Mouse (Mus musculus) embryonic facial prominence, embryonic 14.5 days (tissue): ENCODE results near the gene Pin1rt1. TPM values are rescaled to one million over a fixed set of nuclear protein-coding genes. Genes with fewer than 3 reads are reported as not detected.

Experiments used
- ATAC-seq: fragments of 200-750 bp; cut with Nextera tagmentation; 2 replicates; pipeline ENCODE4 v1.8.0; 2017; ENCODE audit warnings: low read depth, moderate number of reproducible peaks, moderate TSS enrichment
- DNase-seq: peaks from one replicate; pipeline ENCODE4 v3.0.0-alpha.2; 2015; ENCODE audit warnings: low spot score
- H3K27ac ChIP-seq: fragments of 300-500 bp; sonication (generic); replicated peaks from 2 replicates; pipeline ENCODE4 v1.5.1; 2014; ENCODE audit warnings: low read depth, mild to moderate bottlenecking, low read length, moderate library complexity
- H3K27me3 ChIP-seq: fragments of 300-500 bp; sonication (generic); replicated peaks from 2 replicates; pipeline ENCODE4 v1.6.1; 2014; ENCODE audit warnings: low read length; ENCODE audit not compliant: control insufficient read depth, insufficient read depth
- H3K36me3 ChIP-seq: fragments of 300-500 bp; sonication (generic); 2 replicates; pipeline ENCODE4 v1.6.1; 2014; ENCODE audit warnings: low read length, mixed read lengths; ENCODE audit not compliant: control insufficient read depth, insufficient read depth
- H3K4me1 ChIP-seq: fragments of 300-500 bp; sonication (generic); 2 replicates; pipeline ENCODE4 v1.6.1; 2014; ENCODE audit warnings: antibody characterized with exemption, low read length; ENCODE audit not compliant: control insufficient read depth, insufficient read depth
- H3K4me2 ChIP-seq: fragments of 300-500 bp; sonication (generic); 2 replicates; pipeline ENCODE4 v1.6.1; 2014; ENCODE audit warnings: low read depth, mild to moderate bottlenecking, low read length, moderate library complexity, mixed read lengths
- H3K4me3 ChIP-seq: fragments of 300-500 bp; sonication (generic); 2 replicates; pipeline ENCODE4 v1.5.1; 2014; ENCODE audit warnings: low read depth, mild to moderate bottlenecking, low read length
- H3K9ac ChIP-seq: fragments of 300-500 bp; sonication (generic); 2 replicates; pipeline ENCODE4 v1.6.1; 2014; ENCODE audit warnings: low read depth, mild to moderate bottlenecking, low read length, moderate library complexity, mixed read lengths
- H3K9me3 ChIP-seq: fragments of 300-500 bp; sonication (generic); 2 replicates; pipeline ENCODE4 v1.6.1; 2016; ENCODE audit warnings: low read length; ENCODE audit not compliant: control insufficient read depth
- WGBS: fragments of 180-500 bp; shearing (Covaris S2); extraction: QIAGEN DNeasy Blood & Tissue Kit; methylation state at CpG from one replicate; pipeline ENCODE4 v1.1.7; 2014; 5-methylcytosine and 5-hydroxymethylcytosine counted together
- polyA plus RNA-seq: library from polyadenylated mRNA; unstranded; fragments of >200 nt; fragmentation: Nextera tagmentation; extraction: Ambion mirVana; gene quantifications from 2 replicates; pipeline ENCODE4 v1.2.1, GENCODE M21; 2014

The Pin1rt1 gene
- polyA plus RNA-seq, 1 experiment from 2014 or later, result not detected

DNA sequence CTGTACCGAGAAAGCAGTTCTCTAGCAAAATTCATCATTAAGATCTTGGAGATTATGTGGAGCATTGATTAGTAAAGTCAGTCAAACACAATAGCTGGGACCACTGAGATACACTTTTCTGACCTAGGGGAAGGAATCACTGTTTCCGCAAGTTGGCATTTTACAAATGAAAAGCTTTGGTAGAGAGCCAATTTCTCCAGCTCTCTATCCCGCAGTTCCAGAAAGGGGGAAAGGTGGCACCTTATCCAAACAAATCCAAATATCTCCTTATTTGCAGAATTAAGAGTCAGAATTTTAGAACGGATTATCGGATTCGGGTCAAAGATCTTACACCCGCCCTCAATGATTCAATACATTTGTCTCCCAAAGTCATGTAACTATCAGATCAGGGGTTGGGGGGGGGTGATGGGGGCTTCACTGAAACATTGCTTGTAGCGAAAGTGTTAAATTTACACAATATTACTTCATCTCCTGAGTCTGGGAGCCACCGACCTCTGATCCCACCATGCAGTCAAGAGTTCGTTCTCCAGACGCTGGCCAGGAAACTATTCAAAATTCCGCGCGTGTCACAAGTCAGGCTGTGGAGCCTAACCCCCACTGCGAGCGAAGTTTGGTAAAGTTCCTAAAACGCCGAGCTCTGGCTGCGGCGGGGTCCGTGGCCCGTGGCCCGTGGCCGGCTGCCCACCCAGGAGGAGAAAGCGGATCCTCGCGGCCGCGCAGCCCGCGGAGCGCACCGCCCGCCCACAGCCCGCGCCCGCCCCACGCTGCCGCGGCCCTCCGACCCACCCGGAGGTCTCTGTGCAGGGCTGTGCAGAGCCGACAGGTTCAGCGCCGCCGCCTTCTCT, 25.9 kb upstream of the Pin1rt1 start:
- peak overlapping the region; percentile 92 for H3K4me2 ChIP-seq
- peak overlapping the region; percentile 71 for H3K4me3 ChIP-seq
- peaks cover 11% of the 10 kb centered on the region; the same call in 1 of the 2 replicates for H3K27me3 ChIP-seq
- no peaks in the 10 kb centered on the region for H3K9me3 ChIP-seq
- no peaks in the 10 kb centered on the region for H3K36me3 ChIP-seq
- H3K4me1 ChIP-seq, result peaks cover 8% of the 10 kb centered on the region; the same call in 1 of the 2 replicates
- DNase-seq (peak; percentile 38), ATAC-seq (no peak)
- peak overlapping the region; percentile 79 for H3K9ac ChIP-seq
- WGBS, result 5% methylated on average over 37 of the region's 46 CpGs
- no peak overlapping the region for H3K27ac ChIP-seq

DNA sequence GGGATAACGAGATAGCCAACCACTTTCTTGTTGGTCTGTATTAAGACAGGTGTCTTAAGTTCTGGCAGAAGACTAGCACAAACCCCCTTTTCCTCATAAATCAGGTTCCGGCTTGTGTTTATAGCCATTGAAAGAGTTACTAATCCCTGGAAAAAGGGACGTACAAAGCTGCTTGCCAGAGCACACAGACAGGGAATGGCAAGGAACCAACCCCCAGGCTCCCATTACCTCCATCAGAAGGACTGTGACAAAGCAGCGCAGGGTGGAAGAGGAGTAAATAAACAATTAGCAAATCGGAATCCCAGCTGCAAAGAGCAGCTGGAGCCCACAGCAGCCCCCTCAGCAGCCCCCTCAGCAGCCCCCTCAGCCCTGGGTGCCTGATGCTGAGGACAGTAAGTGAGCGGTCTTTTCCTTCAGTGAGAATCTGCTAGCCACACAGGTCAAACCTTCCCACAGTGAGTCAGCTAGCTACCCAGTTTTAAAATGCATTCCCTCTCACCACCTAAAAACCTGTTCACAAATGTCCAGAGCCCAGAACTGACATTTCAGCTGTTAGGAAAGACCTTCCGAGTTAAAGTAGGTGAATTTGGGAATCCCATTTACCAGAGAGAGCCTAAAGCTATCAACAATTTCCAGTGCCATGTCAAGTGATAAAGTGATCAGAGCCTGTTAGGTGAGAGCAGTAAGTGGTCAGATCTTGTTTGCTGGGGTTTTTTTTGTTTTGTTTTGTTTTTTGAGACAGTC, 25.0 kb upstream of the Pin1rt1 start:
- WGBS, result 30% methylated on average over 7 of the region's 7 CpGs
- DNase-seq (peak; percentile 41), ATAC-seq (no peak)
- no peak overlapping the region for H3K4me3 ChIP-seq
- H3K4me1 ChIP-seq, result peaks cover 8% of the 10 kb centered on the region; the same call in 1 of the 2 replicates
- no peak overlapping the region for H3K27ac ChIP-seq
- H3K9ac ChIP-seq, result no peak overlapping the region
- no peaks in the 10 kb centered on the region for H3K9me3 ChIP-seq
- H3K36me3 ChIP-seq, result no peaks in the 10 kb centered on the region
- peak overlapping the region; percentile 20 for H3K4me2 ChIP-seq
- H3K27me3 ChIP-seq, result peaks cover 11% of the 10 kb centered on the region; the same call in 1 of the 2 replicates

DNA sequence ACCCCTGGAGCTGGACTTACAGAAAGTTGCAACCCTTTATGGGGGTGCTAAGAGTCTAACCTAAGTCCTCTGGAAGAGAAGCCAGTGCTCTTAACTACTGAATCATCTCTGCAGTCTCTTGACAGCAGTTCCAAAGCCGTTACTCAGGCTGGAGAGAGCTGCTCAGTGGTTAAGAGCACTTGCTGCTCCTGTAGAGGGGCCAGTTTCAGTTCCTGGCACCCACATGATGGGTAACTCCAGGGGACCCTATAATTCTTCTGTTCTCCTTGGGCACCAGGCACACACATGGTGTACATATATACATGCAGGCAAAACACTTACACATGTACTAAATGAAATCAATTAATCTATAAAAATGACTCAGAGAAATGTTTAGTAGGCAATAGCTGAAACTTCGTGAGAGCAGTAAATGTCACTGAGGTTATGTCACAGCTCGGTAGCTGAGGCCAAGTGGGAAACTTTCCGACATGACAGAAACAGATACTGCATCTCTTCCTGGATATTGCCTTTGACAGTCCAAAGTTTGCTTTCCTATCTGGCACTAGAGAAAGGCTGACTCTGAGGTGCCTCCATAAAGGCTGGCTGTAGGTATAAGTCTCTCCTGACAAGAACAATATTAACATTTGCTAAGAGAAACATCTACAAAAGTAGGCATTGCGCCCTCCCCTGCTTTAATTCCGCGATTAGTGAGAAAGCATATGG, 24.2 kb upstream of the Pin1rt1 start:
- ATAC-seq, result no peak
- DNase-seq, result no peak
- Histone ChIP-seq H3K4me1 (peaks cover 8% of the 10 kb centered on the region; the same call in 1 of the 2 replicates), H3K4me3 (no peak overlapping the region), H3K9ac (no peak overlapping the region), H3K27ac (no peak overlapping the region), H3K36me3 (no peaks in the 10 kb centered on the region), H3K9me3 (no peaks in the 10 kb centered on the region), H3K27me3 (peaks cover 11% of the 10 kb centered on the region; the same call in 1 of the 2 replicates), H3K4me2 (no peak overlapping the region)
- 54% methylated on average over 7 of the region's 7 CpGs for WGBS

DNA sequence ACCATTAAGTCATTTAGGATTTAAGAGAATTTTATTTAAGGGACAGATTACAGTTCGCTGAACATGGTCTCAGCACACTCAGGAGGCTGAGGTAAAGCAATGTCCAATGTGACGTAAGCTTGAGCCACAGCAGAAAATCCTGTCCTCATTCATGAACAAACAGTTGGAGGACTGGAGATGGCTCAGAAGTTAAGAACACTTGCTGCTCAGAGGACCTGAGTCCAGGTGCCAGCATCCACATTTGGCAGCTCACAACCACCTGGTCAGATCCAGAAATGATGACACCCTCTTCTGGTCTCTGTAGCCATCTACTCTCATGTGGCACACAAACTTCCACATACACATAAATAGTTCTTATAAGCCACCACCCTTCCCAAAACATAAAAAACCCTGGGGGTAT, 23.5 kb upstream of the Pin1rt1 start:
- H3K36me3 ChIP-seq, result no peaks in the 10 kb centered on the region
- DNase-seq, result no peak
- no peak overlapping the region for H3K4me2 ChIP-seq
- H3K4me3 ChIP-seq, result no peak overlapping the region
- H3K9me3 ChIP-seq, result no peaks in the 10 kb centered on the region
- H3K4me1 ChIP-seq, result peaks cover 8% of the 10 kb centered on the region; the same call in 1 of the 2 replicates
- peaks cover 11% of the 10 kb centered on the region; the same call in 1 of the 2 replicates for H3K27me3 ChIP-seq
- 88% methylated on average over 2 of the region's 2 CpGs for WGBS
- H3K9ac ChIP-seq, result no peak overlapping the region
- no peak for ATAC-seq
- H3K27ac ChIP-seq, result no peak overlapping the region

DNA sequence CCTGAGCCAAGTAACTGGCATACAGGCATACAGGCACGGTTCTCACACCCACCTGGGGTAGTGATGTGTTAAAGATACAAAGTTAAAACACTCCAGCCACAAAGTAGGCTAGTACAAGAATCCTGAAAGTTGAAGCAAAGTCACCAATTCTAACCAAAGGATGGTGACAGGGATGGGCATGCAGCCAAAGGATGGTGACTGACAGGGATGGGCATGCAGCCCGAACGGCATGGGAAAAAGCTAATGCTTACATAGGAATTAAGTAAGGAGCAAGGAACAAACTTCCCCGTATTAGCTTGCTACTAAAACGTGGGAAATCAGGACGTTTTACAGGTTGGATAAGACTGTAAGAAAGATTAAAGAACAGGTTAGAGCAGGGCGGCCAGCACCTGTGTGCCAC, 20.1 kb upstream of the Pin1rt1 start:
- 59% methylated on average over 7 of the region's 7 CpGs for WGBS
- DNase-seq, result peak; percentile 22
- H3K9me3 ChIP-seq, result no peaks in the 10 kb centered on the region
- H3K27ac ChIP-seq, result no peak overlapping the region
- H3K4me1 ChIP-seq, result peaks cover 1% of the 10 kb centered on the region; the same call in 1 of the 2 replicates
- no peak; the same call in 1 of the 2 replicates for ATAC-seq
- no peaks in the 10 kb centered on the region for H3K36me3 ChIP-seq
- no peak overlapping the region for H3K9ac ChIP-seq
- H3K4me3 ChIP-seq, result no peak overlapping the region
- 0 out of 2 replicates have a peak, but pooled peaks cover 2% of the 10 kb centered on the region for H3K27me3 ChIP-seq
- H3K4me2 ChIP-seq, result no peak overlapping the region

DNA sequence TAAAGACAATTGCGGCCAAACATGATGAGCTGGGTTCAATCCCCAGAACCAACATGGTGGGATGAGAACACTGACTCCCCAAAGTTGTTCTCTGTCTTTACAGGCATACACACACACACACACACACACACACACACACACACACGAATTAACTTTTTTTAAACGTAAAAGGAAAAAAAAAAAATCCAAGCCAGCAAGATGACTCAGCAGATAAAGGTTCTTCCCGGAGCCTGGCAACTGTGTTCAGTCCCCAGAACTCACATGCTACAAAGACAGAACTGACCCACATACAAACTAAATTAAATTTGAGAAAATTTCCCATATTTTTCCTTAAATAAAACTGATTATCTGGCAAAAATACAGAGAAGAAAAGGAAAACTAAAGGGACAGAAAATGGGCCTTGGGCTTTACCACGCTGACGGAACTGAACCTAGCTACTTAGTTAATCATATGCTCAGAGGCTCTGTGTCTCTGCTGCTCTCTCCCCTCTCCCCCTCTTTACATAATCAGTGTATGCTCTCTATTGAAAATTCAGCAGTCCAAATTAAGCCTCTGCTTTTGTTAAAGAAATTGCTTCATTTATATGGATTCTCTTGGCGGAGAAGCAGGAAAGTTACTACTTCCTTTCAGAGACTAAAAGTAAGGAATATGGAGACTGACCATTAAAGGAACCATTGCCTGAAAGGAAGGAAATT, 16.5 kb upstream of the Pin1rt1 start:
- H3K4me3 ChIP-seq, result no peak overlapping the region

DNA sequence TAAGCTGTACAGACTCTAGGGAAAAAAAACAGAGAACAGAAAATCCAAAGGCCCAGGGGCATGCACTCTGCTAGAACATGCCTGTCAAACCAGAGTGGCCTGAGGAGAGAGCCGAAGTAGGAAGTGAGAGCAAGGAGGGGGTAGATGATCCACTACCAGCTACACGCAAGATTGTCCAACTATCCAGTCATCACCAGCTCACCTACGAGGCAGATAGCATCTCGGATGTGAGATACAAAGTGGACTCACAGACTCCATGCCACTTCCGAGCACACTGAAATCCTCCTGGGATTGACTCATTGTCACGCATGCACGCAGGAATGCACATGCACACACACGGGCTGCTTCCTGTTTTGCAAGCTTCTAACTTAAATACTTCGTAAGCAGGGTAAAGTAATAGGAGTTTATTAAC, 15.9 kb upstream of the Pin1rt1 start:
- no peak for ATAC-seq
- no peaks in the 10 kb centered on the region for H3K4me1 ChIP-seq
- no peak overlapping the region for H3K9ac ChIP-seq
- no peaks in the 10 kb centered on the region for H3K36me3 ChIP-seq
- peak; percentile 24 for DNase-seq
- no peak overlapping the region for H3K4me2 ChIP-seq
- no peaks in the 10 kb centered on the region for H3K27me3 ChIP-seq
- H3K4me3 ChIP-seq, result no peak overlapping the region
- 69% methylated on average over 9 of the region's 9 CpGs for WGBS
- H3K9me3 ChIP-seq, result no peaks in the 10 kb centered on the region
- no peak overlapping the region for H3K27ac ChIP-seq

More for the DNA sequence above, 16.5 kb upstream of the Pin1rt1 start:
- no peaks in the 10 kb centered on the region for H3K4me1 ChIP-seq
- no peaks in the 10 kb centered on the region for H3K36me3 ChIP-seq
- H3K9me3 ChIP-seq, result no peaks in the 10 kb centered on the region
- ATAC-seq, result no peak
- whole genome bisulfite sequencing, result 72% methylated on average over 7 of the region's 7 CpGs
- DNase-seq, result no peak
- H3K27ac ChIP-seq, result no peak overlapping the region
- H3K27me3 ChIP-seq, result no peaks in the 10 kb centered on the region
- no peak overlapping the region for H3K4me2 ChIP-seq
- no peak overlapping the region for H3K9ac ChIP-seq

DNA sequence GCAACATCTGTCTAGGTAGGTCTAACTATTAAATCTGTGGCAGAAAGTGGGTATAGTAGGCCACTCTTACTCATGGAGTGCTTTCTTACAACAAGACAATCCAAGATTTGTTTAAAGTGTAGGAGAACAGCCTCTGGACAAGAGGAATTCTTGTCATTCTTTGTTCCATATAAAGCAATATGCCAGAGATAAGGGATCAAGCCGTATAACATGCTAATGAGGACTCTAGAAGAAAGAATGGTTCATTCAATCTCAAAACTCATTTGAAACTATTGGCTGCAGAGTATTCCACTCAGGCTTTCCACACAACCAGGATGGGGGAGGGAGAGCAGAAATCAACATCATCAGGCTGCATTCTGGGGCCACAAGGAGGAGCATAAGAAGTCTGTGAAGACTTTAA, 11.2 kb upstream of the Pin1rt1 start:
- Histone ChIP-seq H3K4me3 (no peak overlapping the region), H3K36me3 (no peaks in the 10 kb centered on the region), H3K4me2 (no peak overlapping the region), H3K4me1 (no peaks in the 10 kb centered on the region), H3K9me3 (no peaks in the 10 kb centered on the region), H3K9ac (no peak overlapping the region), H3K27ac (no peak overlapping the region), H3K27me3 (no peaks in the 10 kb centered on the region)
- 55% methylated on average over 1 of the region's 1 CpGs for WGBS
- DNase-seq (no peak), ATAC-seq (no peak)
